Mouse (Mus musculus): ENCODE results near the gene P4htm. TPM values are rescaled to one million over a fixed set of nuclear protein-coding genes. Genes with fewer than 3 reads are reported as not detected.
A peak's percentile ranks its signal among the peaks of the same experiment; 100 is the strongest.

P4htm gene
- total and polyA plus RNA-seq, 3 experiments, result 1.7 to 5.4 (median 2.6) TPM

GRCm38 (mm10) chr9:108601986-108602385 is 4.5 kb upstream of the P4htm start:
- TF ChIP-seq GATA1 (IDR thresholded peaks at IDR 0.05; ENCODE audit: borderline replicate concordance, low read length), result no peak
- TF ChIP-seq TAL1 (conservative IDR thresholded peaks at IDR 0.05; ENCODE audit: low read depth, low read length), result no peak
- no peak for TF ChIP-seq GATA2 (IDR thresholded peaks at IDR 0.05; ENCODE audit: borderline replicate concordance, low read depth, low read length)
- TF ChIP-seq CTCF (IDR thresholded peaks at IDR 0.05; ENCODE audit: low read depth, low read length), result no peak
- TF ChIP-seq POLR2AphosphoS5 (IDR thresholded peaks at IDR 0.05; ENCODE audit: insufficient replicate concordance, low read depth, low read length), result no peak
- Histone ChIP-seq H3K4me1 (ENCODE audit: insufficient read depth, low read depth, low read length) (peaks cover 19% of the 10 kb centered on the region), H3K36me3 (replicated peaks) (peaks cover 57% of the 10 kb centered on the region), H3K4me3 (ENCODE audit: low read depth, low read length) (no peak overlapping the region), H3K27me3 (ENCODE audit: insufficient read depth, low read length) (no peaks in the 10 kb centered on the region), H3K9me3 (replicated peaks) (no peaks in the 10 kb centered on the region)
- DNase-seq (ENCODE audit: low spot score) (no peak), ATAC-seq (ENCODE audit: extremely low read depth, insufficient number of reproducible peaks, low FRiP score, poor library complexity, severe bottlenecking) (no peak)

GRCm38 (mm10) chr9:108600011-108600410 is 2.5 kb upstream of the P4htm start:
- ATAC-seq (ENCODE audit: extremely low read depth, insufficient number of reproducible peaks, low FRiP score, poor library complexity, severe bottlenecking) (no peak), DNase-seq (ENCODE audit: low spot score) (no peak)
- Histone ChIP-seq H3K36me3 (replicated peaks) (peaks cover 44% of the 10 kb centered on the region), H3K4me3 (ENCODE audit: low read depth, low read length) (no peak overlapping the region), H3K4me1 (ENCODE audit: insufficient read depth, low read depth, low read length) (peaks cover 32% of the 10 kb centered on the region), H3K9me3 (replicated peaks) (no peaks in the 10 kb centered on the region), H3K27me3 (ENCODE audit: insufficient read depth, low read length) (no peaks in the 10 kb centered on the region)
- TF ChIP-seq POLR2AphosphoS5 (IDR thresholded peaks at IDR 0.05; ENCODE audit: insufficient replicate concordance, low read depth, low read length), result no peak
- no peak for TF ChIP-seq GATA2 (IDR thresholded peaks at IDR 0.05; ENCODE audit: borderline replicate concordance, low read depth, low read length)
- TF ChIP-seq TAL1 (conservative IDR thresholded peaks at IDR 0.05; ENCODE audit: low read depth, low read length), result no peak
- no peak for TF ChIP-seq GATA1 (IDR thresholded peaks at IDR 0.05; ENCODE audit: borderline replicate concordance, low read length)

GRCm38 (mm10) chr9:108599021-108599566 is 1.6 kb upstream of the P4htm start:
- DNase-seq (ENCODE audit: low spot score) (no peak), ATAC-seq (ENCODE audit: extremely low read depth, insufficient number of reproducible peaks, low FRiP score, poor library complexity, severe bottlenecking) (no peak)
- H3K9me3 ChIP-seq (replicated peaks), result no peaks in the 10 kb centered on the region
- H3K4me1 ChIP-seq (ENCODE audit: insufficient read depth, low read depth, low read length), result peaks cover 35% of the 10 kb centered on the region
- H3K4me3 ChIP-seq (ENCODE audit: low read depth, low read length), result no peak overlapping the region
- peaks cover 42% of the 10 kb centered on the region for H3K36me3 ChIP-seq (replicated peaks)
- TF ChIP-seq GATA2 (IDR thresholded peaks at IDR 0.05; ENCODE audit: borderline replicate concordance, low read depth, low read length) (no peak), CTCF (IDR thresholded peaks at IDR 0.05; ENCODE audit: low read depth, low read length) (no peak), GATA1 (IDR thresholded peaks at IDR 0.05; ENCODE audit: borderline replicate concordance, low read length) (no peak), POLR2AphosphoS5 (IDR thresholded peaks at IDR 0.05; ENCODE audit: insufficient replicate concordance, low read depth, low read length) (no peak), TAL1 (conservative IDR thresholded peaks at IDR 0.05; ENCODE audit: low read depth, low read length) (no peak)
- H3K27me3 ChIP-seq (ENCODE audit: insufficient read depth, low read length), result no peaks in the 10 kb centered on the region

GRCm38 (mm10) chr9:108594354-108594753 is 3.1 kb downstream of the P4htm start:
- peaks cover 30% of the 10 kb centered on the region for H3K4me1 ChIP-seq (ENCODE audit: insufficient read depth, low read depth, low read length)
- ATAC-seq (ENCODE audit: extremely low read depth, insufficient number of reproducible peaks, low FRiP score, poor library complexity, severe bottlenecking) (no peak), DNase-seq (ENCODE audit: low spot score) (no peak)
- H3K36me3 ChIP-seq (replicated peaks), result peaks cover 39% of the 10 kb centered on the region
- no peaks in the 10 kb centered on the region for H3K9me3 ChIP-seq (replicated peaks)
- no peak overlapping the region for H3K4me3 ChIP-seq (ENCODE audit: low read depth, low read length)
- H3K27me3 ChIP-seq (ENCODE audit: insufficient read depth, low read length), result no peaks in the 10 kb centered on the region
- TF ChIP-seq TAL1 (conservative IDR thresholded peaks at IDR 0.05; ENCODE audit: low read depth, low read length) (no peak), CTCF (IDR thresholded peaks at IDR 0.05; ENCODE audit: low read depth, low read length) (no peak), GATA2 (IDR thresholded peaks at IDR 0.05; ENCODE audit: borderline replicate concordance, low read depth, low read length) (no peak), POLR2AphosphoS5 (IDR thresholded peaks at IDR 0.05; ENCODE audit: insufficient replicate concordance, low read depth, low read length) (no peak), GATA1 (IDR thresholded peaks at IDR 0.05; ENCODE audit: borderline replicate concordance, low read length) (no peak)

- ATAC-seq (ENCODE audit: extremely low read depth, insufficient number of reproducible peaks, low FRiP score, poor library complexity, severe bottlenecking), result no peak
- Histone ChIP-seq H3K4me3 (ENCODE audit: low read depth, low read length) (no peak overlapping the region), H3K9me3 (replicated peaks) (no peaks in the 10 kb centered on the region), H3K4me1 (ENCODE audit: insufficient read depth, low read depth, low read length) (peaks cover 37% of the 10 kb centered on the region), H3K36me3 (replicated peaks) (peaks cover 62% of the 10 kb centered on the region), H3K27me3 (ENCODE audit: insufficient read depth, low read length) (no peaks in the 10 kb centered on the region)
- TF ChIP-seq POLR2AphosphoS5 (IDR thresholded peaks at IDR 0.05; ENCODE audit: insufficient replicate concordance, low read depth, low read length) (no peak), CTCF (IDR thresholded peaks at IDR 0.05; ENCODE audit: low read depth, low read length) (no peak), TAL1 (conservative IDR thresholded peaks at IDR 0.05; ENCODE audit: low read depth, low read length) (no peak), GATA2 (IDR thresholded peaks at IDR 0.05; ENCODE audit: borderline replicate concordance, low read depth, low read length) (no peak), GATA1 (IDR thresholded peaks at IDR 0.05; ENCODE audit: borderline replicate concordance, low read length) (no peak)
- DNase-seq (ENCODE audit: low spot score), result no peak
These were observed 6.0 kb downstream of the P4htm start for GRCm38 (mm10) chr9:108591462-108591861.

DNA sequence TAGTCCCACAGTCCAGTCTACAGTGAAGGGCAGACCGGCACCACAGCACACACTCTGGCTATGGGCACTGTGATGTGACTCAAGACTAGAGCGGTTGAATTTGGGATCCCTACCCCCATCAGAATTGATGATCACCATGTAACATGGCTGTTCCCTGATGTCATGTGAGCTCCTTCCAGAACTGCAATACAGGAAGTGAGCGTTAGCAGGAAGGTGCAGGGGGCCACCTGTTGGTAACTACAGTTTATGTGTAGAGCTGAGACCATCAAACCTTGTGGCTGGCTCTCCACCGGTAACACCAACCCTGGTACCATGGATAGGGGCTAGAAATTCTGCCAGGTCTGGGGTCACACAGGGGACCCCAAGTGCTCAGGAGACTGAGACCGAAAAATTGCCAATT is 8.2 kb downstream of the P4htm start:
- no peaks in the 10 kb centered on the region for H3K27me3 ChIP-seq (ENCODE audit: insufficient read depth, low read length)
- no peak for ATAC-seq (ENCODE audit: extremely low read depth, insufficient number of reproducible peaks, low FRiP score, poor library complexity, severe bottlenecking)
- H3K36me3 ChIP-seq (replicated peaks), result peaks cover 52% of the 10 kb centered on the region
- H3K4me1 ChIP-seq (ENCODE audit: insufficient read depth, low read depth, low read length), result peaks cover 28% of the 10 kb centered on the region
- H3K9me3 ChIP-seq (replicated peaks), result no peaks in the 10 kb centered on the region
- no peak for TF ChIP-seq POLR2AphosphoS5 (IDR thresholded peaks at IDR 0.05; ENCODE audit: insufficient replicate concordance, low read depth, low read length)
- TF ChIP-seq GATA1 (IDR thresholded peaks at IDR 0.05; ENCODE audit: borderline replicate concordance, low read length), result no peak
- TF ChIP-seq CTCF (IDR thresholded peaks at IDR 0.05; ENCODE audit: low read depth, low read length), result no peak
- TF ChIP-seq TAL1 (conservative IDR thresholded peaks at IDR 0.05; ENCODE audit: low read depth, low read length), result no peak
- no peak for TF ChIP-seq GATA2 (IDR thresholded peaks at IDR 0.05; ENCODE audit: borderline replicate concordance, low read depth, low read length)
- H3K4me3 ChIP-seq (ENCODE audit: low read depth, low read length), result no peak overlapping the region
- peak; percentile 29 for DNase-seq (ENCODE audit: low spot score)
